Mouse (Mus musculus) small intestine, adult 2 months (tissue): ENCODE data around the gene Hspa1a. TPM values are rescaled to one million over a fixed set of nuclear protein-coding genes. Genes with fewer than 3 reads are reported as not detected.

ENCODE experiments used
- H3K27ac ChIP-seq: fragments of 200-500 bp; 2 replicates; pipeline ENCODE4 v1.5.1; 2012; ENCODE audit warnings: low read depth, low read length, control low read depth, inconsistent platforms; ENCODE audit not compliant: insufficient read depth
- H3K27me3 ChIP-seq: fragments of 200-500 bp; 2 replicates; pipeline ENCODE4 v1.6.1; 2012; ENCODE audit warnings: mild to moderate bottlenecking, moderate library complexity, low read length, inconsistent platforms; ENCODE audit not compliant: control insufficient read depth, insufficient read depth
- H3K36me3 ChIP-seq: fragments of 200-500 bp; 2 replicates; pipeline ENCODE4 v1.6.1; 2012; ENCODE audit warnings: mild to moderate bottlenecking, low read length, control low read depth, inconsistent platforms; ENCODE audit not compliant: control insufficient read depth, insufficient read depth
- H3K4me1 ChIP-seq: fragments of 200-500 bp; 2 replicates; pipeline ENCODE4 v1.6.1; 2012; ENCODE audit warnings: low read length, inconsistent platforms, mixed read lengths; ENCODE audit not compliant: control insufficient read depth, insufficient read depth, insufficient read length
- H3K4me3 ChIP-seq: fragments of 200-500 bp; 2 replicates; pipeline ENCODE4 v1.5.1; 2012; ENCODE audit warnings: low read depth, mild to moderate bottlenecking, control low read depth, inconsistent platforms, low read length, moderate library complexity
- CTCF ChIP-seq: fragments of 200-500 bp; IDR thresholded peaks from 2 replicates; pipeline ENCODE4 v1.5.1; 2012; ENCODE audit warnings: low read depth, mild to moderate bottlenecking, control low read depth, inconsistent platforms, low read length, moderate library complexity, mixed read lengths; ENCODE audit not compliant: insufficient replicate concordance, insufficient read length; ENCODE audit errors: extremely low read depth
- POLR2A ChIP-seq: fragments of 200-500 bp; IDR thresholded peaks from 2 replicates; pipeline ENCODE4 v1.6.1; 2012; ENCODE audit warnings: low read depth, mild to moderate bottlenecking, control low read depth, inconsistent platforms, low read length, moderate library complexity
- WGBS: fragments of 180-500 bp; shearing (Covaris S2); methylation state at CpG from one replicate; pipeline ENCODE4 v1.1.7; 2018; 5-methylcytosine and 5-hydroxymethylcytosine counted together
- polyA plus RNA-seq: library from polyadenylated mRNA; depleted of rRNA; stranded (reverse); fragments of >200 nt; gene quantifications from 2 replicates; pipeline ENCODE4 v1.2.3, GENCODE M21; 2012

The Hspa1a gene
- polyA plus RNA-seq, 1 experiment: 8.9 TPM

- H3K4me3 ChIP-seq: no peak overlapping the region
- no peak overlapping the region for H3K27ac ChIP-seq
- H3K27me3 ChIP-seq: no peaks in the 10 kb centered on the region
- H3K4me1 ChIP-seq: peaks cover 26% of the 10 kb centered on the region
- H3K36me3 ChIP-seq: peaks cover 38% of the 10 kb centered on the region
- WGBS: 69% methylated on average over 10 of the region's 10 CpGs
- TF ChIP-seq CTCF: no peak
- TF ChIP-seq POLR2A: no peak
Observed at GRCm38 (mm10) chr17:35016791-35017705, 45.1 kb upstream of the Hspa1a start.

- WGBS: 42% methylated on average over 12 of the region's 12 CpGs
- Histone ChIP-seq H3K27ac (no peak within 1 kb of the TSS), H3K36me3 (peaks cover 45% of the 10 kb centered on the region), H3K4me3 (no peak within 1 kb of the TSS), H3K4me1 (peaks cover 24% of the 10 kb centered on the region), H3K27me3 (no peaks in the 10 kb centered on the region)
- TF ChIP-seq POLR2A: no peak
Observed at GRCm38 (mm10) chr17:35016376-35016775, 44.4 kb upstream of the Hspa1a start, which contains the start of gene Vwa7. Gene Vwa7 (plus strand): TSS chr17:35016579.

GRCm38 (mm10) chr17:35015296-35015695 is 43.3 kb upstream of the Hspa1a start:
- Histone ChIP-seq H3K27ac (no peak overlapping the region), H3K27me3 (no peaks in the 10 kb centered on the region), H3K4me1 (peaks cover 23% of the 10 kb centered on the region), H3K36me3 (peaks cover 55% of the 10 kb centered on the region), H3K4me3 (no peak overlapping the region)
- TF ChIP-seq POLR2A: no peak
- TF ChIP-seq CTCF: no peak
- 88% methylated on average over 16 of the region's 16 CpGs for WGBS

- H3K4me3 ChIP-seq: no peak overlapping the region
- peaks cover 63% of the 10 kb centered on the region for H3K36me3 ChIP-seq
- no peak overlapping the region for H3K27ac ChIP-seq
- no peaks in the 10 kb centered on the region for H3K27me3 ChIP-seq
- WGBS: 72% methylated on average over 6 of the region's 6 CpGs
- TF ChIP-seq POLR2A (no peak), CTCF (no peak)
- peaks cover 19% of the 10 kb centered on the region for H3K4me1 ChIP-seq
Observed at GRCm38 (mm10) chr17:35013221-35013620, 41.3 kb upstream of the Hspa1a start.

GRCm38 (mm10) chr17:35012430-35012829 is 40.5 kb upstream of the Hspa1a start:
- H3K4me3 ChIP-seq: no peak overlapping the region
- TF ChIP-seq CTCF (no peak), POLR2A (no peak)
- 87% methylated on average over 13 of the region's 13 CpGs for WGBS
- H3K27me3 ChIP-seq: no peaks in the 10 kb centered on the region
- peaks cover 16% of the 10 kb centered on the region for H3K4me1 ChIP-seq
- H3K36me3 ChIP-seq: peaks cover 66% of the 10 kb centered on the region
- H3K27ac ChIP-seq: no peak overlapping the region

- TF ChIP-seq CTCF (no peak), POLR2A (no peak)
- Histone ChIP-seq H3K27me3 (no peaks in the 10 kb centered on the region), H3K4me1 (peaks cover 7% of the 10 kb centered on the region), H3K4me3 (no peak overlapping the region), H3K36me3 (peaks cover 69% of the 10 kb centered on the region), H3K27ac (no peak overlapping the region)
- 95% methylated on average over 8 of the region's 8 CpGs for WGBS
Observed at GRCm38 (mm10) chr17:35011440-35011839, 39.5 kb upstream of the Hspa1a start.

GRCm38 (mm10) chr17:35009586-35009985 is 37.6 kb upstream of the Hspa1a start:
- 90% methylated on average over 7 of the region's 7 CpGs for WGBS
- TF ChIP-seq CTCF (no peak), POLR2A (no peak)
- H3K36me3 ChIP-seq: peaks cover 68% of the 10 kb centered on the region

More at GRCm38 (mm10) chr17:35009586-35009985, 37.6 kb upstream of the Hspa1a start:
- no peak overlapping the region for H3K4me3 ChIP-seq
- H3K27me3 ChIP-seq: no peaks in the 10 kb centered on the region
- H3K27ac ChIP-seq: no peak overlapping the region
- no peaks in the 10 kb centered on the region for H3K4me1 ChIP-seq
